Mouse (Mus musculus): Measurements from ENCODE around the gene Bdh2.

GRCm38 (mm10) chr3:135285807-135286206 lies 4.8 kb downstream of the Bdh2 start:
- TF ChIP-seq CTCF (IDR thresholded peaks at IDR 0.05) (no peak), EP300 (IDR thresholded peaks at IDR 0.05) (no peak)

Measured in lung, postnatal 0 days (tissue).